Mouse (Mus musculus) CH12.LX (cell line): Measurements from ENCODE around the gene Hpse2. TPM values are rescaled to one million over a fixed set of nuclear protein-coding genes. Genes with fewer than 3 reads are reported as not detected.

Experiments used
- DNase-seq: peaks from one replicate; pipeline ENCODE4 v3.0.0-alpha.2; 2013; ENCODE audit errors: extremely low read depth
- H3K27ac ChIP-seq: 2 replicates; pipeline ENCODE4 v1.5.1; 2012; ENCODE audit warnings: low read depth, mild to moderate bottlenecking, control low read depth, moderate library complexity; ENCODE audit not compliant: insufficient read depth
- H3K27me3 ChIP-seq: replicated peaks from 2 replicates; pipeline ENCODE3; 2012; ENCODE audit warnings: inconsistent platforms
- H3K36me3 ChIP-seq, 2 experiments: replicated peaks in 1 of 2; 2 replicates each; pipeline versions ENCODE3 to v1.6.1; 2012; ENCODE audit warnings: inconsistent platforms in 1 of 2, low read length in 1 of 2, mild to moderate bottlenecking in 1 of 2, mixed read lengths in 1 of 2, moderate library complexity in 1 of 2; ENCODE audit not compliant: control insufficient read depth in 1 of 2, insufficient read depth in 1 of 2
- H3K4me1 ChIP-seq, 2 experiments: 2 replicates each; pipeline ENCODE4 v1.6.1; 2012; ENCODE audit warnings: inconsistent platforms in 1 of 2, moderate library complexity in 1 of 2; ENCODE audit not compliant: insufficient read depth in 2 of 2, control insufficient read depth in 1 of 2
- H3K4me2 ChIP-seq: 2 replicates; pipeline ENCODE4 v1.6.1; 2012; ENCODE audit warnings: low read depth, mild to moderate bottlenecking, control low read depth; ENCODE audit not compliant: poor library complexity, insufficient read depth, severe bottlenecking
- H3K4me3 ChIP-seq, 3 experiments: fragments of 150-350 bp in 1 of 3; sonication (generic) in 1 of 3; replicated peaks in 1 of 3; 2 replicates each; pipeline versions ENCODE3 to v1.5.1; 2011 to 2012; ENCODE audit warnings: low read depth in 2 of 3, low read length in 2 of 3, mild to moderate bottlenecking in 2 of 3, moderate library complexity in 2 of 3, control low read depth in 1 of 3, improper control_type of control experiment in 1 of 3, inconsistent platforms in 1 of 3, mixed read lengths in 1 of 3; ENCODE audit not compliant: poor library complexity in 1 of 3
- H3K79me2 ChIP-seq: replicated peaks from 2 replicates; pipeline ENCODE4 v1.6.1; 2012; ENCODE audit warnings: mild to moderate bottlenecking, moderate library complexity; ENCODE audit not compliant: control insufficient read depth, poor library complexity, insufficient read depth, severe bottlenecking; ENCODE audit errors: extremely low read depth
- H3K9ac ChIP-seq: 2 replicates; pipeline ENCODE4 v1.6.1; 2012; ENCODE audit warnings: low read depth, mild to moderate bottlenecking, control low read depth, moderate library complexity; ENCODE audit not compliant: insufficient read depth
- H3K9me3 ChIP-seq: replicated peaks from 2 replicates; pipeline ENCODE3; 2012; ENCODE audit warnings: low read length, inconsistent platforms, mixed read lengths
- BHLHE40 ChIP-seq: IDR thresholded peaks from 2 replicates; pipeline ENCODE4 v1.6.1; 2011; ENCODE audit warnings: mild to moderate bottlenecking, low read depth, low read length, improper control_type of control experiment
- CHD2 ChIP-seq: IDR thresholded peaks from 2 replicates; pipeline ENCODE4 v1.6.1; 2011; ENCODE audit warnings: low read length, improper control_type of control experiment
- CTCF ChIP-seq, 2 experiments: IDR thresholded peaks in 1 of 2; conservative IDR thresholded peaks in 1 of 2; 2 replicates each; pipeline ENCODE4 v1.5.1; 2011 to 2012; ENCODE audit warnings: low read depth in 2 of 2, low read length in 2 of 2, improper control_type of control experiment in 1 of 2, inconsistent platforms in 1 of 2, mild to moderate bottlenecking in 1 of 2, moderate library complexity in 1 of 2
- ELF1 ChIP-seq: IDR thresholded peaks from 2 replicates; pipeline ENCODE4 v1.6.1; 2014; ENCODE audit warnings: low read depth, mild to moderate bottlenecking, inconsistent platforms, low read length, improper control_type of control experiment
- EP300 ChIP-seq: IDR thresholded peaks from 2 replicates; pipeline ENCODE4 v1.6.1; 2011; ENCODE audit warnings: low read length, improper control_type of control experiment
- ETS1 ChIP-seq: conservative IDR thresholded peaks from 2 replicates; pipeline ENCODE4 v1.6.1; 2012; ENCODE audit warnings: low read depth, mild to moderate bottlenecking, inconsistent platforms, low read length, improper control_type of control experiment, moderate library complexity
- GABPA ChIP-seq: IDR thresholded peaks from 2 replicates; pipeline ENCODE4 v1.6.1; 2012; ENCODE audit warnings: low read depth, low read length, improper control_type of control experiment, inconsistent platforms; ENCODE audit not compliant: insufficient replicate concordance
- IRF4 ChIP-seq: IDR thresholded peaks from 2 replicates; pipeline ENCODE4 v1.6.1; 2014; ENCODE audit warnings: low read depth, mild to moderate bottlenecking, inconsistent platforms, low read length, improper control_type of control experiment
- JUN ChIP-seq: IDR thresholded peaks from 2 replicates; pipeline ENCODE4 v1.6.1; 2011; ENCODE audit warnings: low read depth, mild to moderate bottlenecking, low read length, improper control_type of control experiment, moderate library complexity; ENCODE audit not compliant: insufficient read depth
- MAFK ChIP-seq: IDR thresholded peaks from 2 replicates; pipeline ENCODE4 v1.6.1; 2011; ENCODE audit warnings: low read length, improper control_type of control experiment; ENCODE audit not compliant: insufficient replicate concordance
- MAX ChIP-seq: IDR thresholded peaks from 2 replicates; pipeline ENCODE4 v1.6.1; 2011; ENCODE audit warnings: low read length, improper control_type of control experiment
- MAZ ChIP-seq: IDR thresholded peaks from 2 replicates; pipeline ENCODE4 v1.6.1; 2012; ENCODE audit warnings: low read depth, mild to moderate bottlenecking, inconsistent platforms, low read length, improper control_type of control experiment, moderate library complexity
- MEF2A ChIP-seq: IDR thresholded peaks from 2 replicates; pipeline ENCODE4 v1.6.1; 2014; ENCODE audit warnings: low read depth, mild to moderate bottlenecking, inconsistent platforms, low read length, improper control_type of control experiment, borderline replicate concordance
- MYC ChIP-seq: IDR thresholded peaks from 2 replicates; pipeline ENCODE4 v1.6.1; 2011; ENCODE audit warnings: low read depth, mild to moderate bottlenecking, improper control_type of control experiment, low read length
- NRF1 ChIP-seq: IDR thresholded peaks from 2 replicates; pipeline ENCODE4 v1.6.1; 2014; ENCODE audit warnings: low read depth, mild to moderate bottlenecking, inconsistent platforms, low read length, improper control_type of control experiment, moderate library complexity
- POLR2A ChIP-seq: IDR thresholded peaks from 2 replicates; pipeline ENCODE4 v1.6.1; 2011; ENCODE audit warnings: low read depth, mild to moderate bottlenecking, improper control_type of control experiment, low read length
- POLR2AphosphoS2 ChIP-seq: IDR thresholded peaks from 2 replicates; pipeline ENCODE4 v1.6.1; 2011; ENCODE audit warnings: low read depth, low read length, improper control_type of control experiment
- RAD21 ChIP-seq: IDR thresholded peaks from 2 replicates; pipeline ENCODE4 v1.6.1; 2011; ENCODE audit warnings: low read depth, mild to moderate bottlenecking, low read length, improper control_type of control experiment, moderate library complexity
- RCOR1 ChIP-seq: conservative IDR thresholded peaks from 2 replicates; pipeline ENCODE4 v1.6.1; 2012; ENCODE audit warnings: low read depth, mild to moderate bottlenecking, inconsistent platforms, low read length, improper control_type of control experiment
- SIN3A ChIP-seq: IDR thresholded peaks from 2 replicates; pipeline ENCODE4 v1.6.1; 2012; ENCODE audit warnings: low read length, improper control_type of control experiment, inconsistent platforms
- SMC3 ChIP-seq: IDR thresholded peaks from 2 replicates; pipeline ENCODE4 v1.6.1; 2011; ENCODE audit warnings: low read depth, low read length, improper control_type of control experiment
- TBP ChIP-seq: conservative IDR thresholded peaks from 2 replicates; pipeline ENCODE4 v1.6.1; 2011; ENCODE audit warnings: low read depth, low read length, improper control_type of control experiment
- UBTF ChIP-seq: IDR thresholded peaks from 2 replicates; pipeline ENCODE4 v1.6.1; 2012; ENCODE audit warnings: low read depth, mild to moderate bottlenecking, inconsistent platforms, low read length, improper control_type of control experiment, moderate library complexity
- USF1 ChIP-seq: IDR thresholded peaks from 2 replicates; pipeline ENCODE4 v1.6.1; 2014; ENCODE audit warnings: low read depth, mild to moderate bottlenecking, inconsistent platforms, low read length, improper control_type of control experiment
- USF2 ChIP-seq: conservative IDR thresholded peaks from 2 replicates; pipeline ENCODE4 v1.6.1; 2011; ENCODE audit warnings: low read depth, low read length, improper control_type of control experiment
- ZC3H11A ChIP-seq: IDR thresholded peaks from 2 replicates; pipeline ENCODE4 v1.6.1; 2012; ENCODE audit warnings: low read depth, mild to moderate bottlenecking, inconsistent platforms, low read length, improper control_type of control experiment
- ZKSCAN1 ChIP-seq: IDR thresholded peaks from 2 replicates; pipeline ENCODE4 v1.6.1; 2012; ENCODE audit warnings: low read depth, inconsistent platforms, low read length, improper control_type of control experiment, borderline replicate concordance
- ZNF384 ChIP-seq: IDR thresholded peaks from 2 replicates; pipeline ENCODE4 v1.6.1; 2012; ENCODE audit warnings: low read depth, low read length, improper control_type of control experiment, inconsistent platforms
- dilution Hi-C: fragments of 300-500 bp; cut with MboI; formaldehyde crosslinking; loops from 2 replicates; pipeline ENCODE4 v1.14.3; 2020; ENCODE audit warnings: low sequenced_read_pairs; ENCODE audit not compliant: extremely low pct_unique_long_range_greater_than_20kb, extremely low pct_ligation_motif_present
- in situ Hi-C: fragments of 300-500 bp; cut with MboI; formaldehyde crosslinking; loops from 3 replicates; pipeline ENCODE4 v1.14.3; 2019; ENCODE audit warnings: low sequenced_read_pairs, low pct_ligation_motif_present, low pct_unique_long_range_greater_than_20kb, mixed read lengths
- polyA plus RNA-seq: library from polyadenylated mRNA; unstranded; fragments of >175 nt; gene quantifications from 2 replicates; pipeline ENCODE4 v1.2.1, GENCODE M21; 2012; ENCODE audit warnings: low read depth; ENCODE audit not compliant: insufficient read length
- total RNA-seq, 2 experiments: library from RNA; depleted of rRNA; stranded (reverse); fragments of 300-350 nt in 1 of 2; fragments of >200 nt in 1 of 2; gene quantifications; 2 replicates each; pipeline ENCODE4 v1.2.3; 2012 to 2014

The Hpse2 gene
- total and polyA plus RNA-seq, 3 experiments: not detected

DNA sequence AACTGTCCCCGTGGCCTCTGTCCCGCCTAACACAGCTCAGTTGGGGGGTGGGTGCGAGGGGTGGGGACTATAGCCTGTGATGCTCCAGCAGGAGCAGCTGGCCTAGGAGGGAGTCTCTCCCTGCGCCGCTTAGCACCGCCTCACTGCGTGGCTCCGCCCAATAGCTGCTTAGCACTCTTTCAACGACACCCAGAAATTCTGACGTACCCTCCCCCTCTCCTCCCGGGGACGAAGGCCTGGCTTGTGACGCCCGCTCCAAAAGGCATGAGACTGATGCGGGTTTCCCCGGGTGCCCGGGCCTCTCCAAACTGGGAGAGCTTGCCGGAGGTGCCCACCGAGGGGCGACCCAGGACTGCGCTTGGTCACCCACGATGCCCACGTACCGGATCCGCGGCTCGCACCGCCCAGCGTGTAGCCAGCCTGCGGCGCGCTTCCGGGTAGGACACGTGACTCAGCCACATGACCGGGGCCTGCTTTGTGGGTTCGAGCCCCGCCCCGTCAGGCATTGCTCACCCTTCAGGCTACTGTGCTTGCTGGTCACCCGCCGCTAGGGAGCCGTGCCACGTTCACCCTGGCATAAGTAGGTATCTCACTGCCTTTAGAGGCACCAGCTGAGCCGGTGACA, 608.5 kb downstream of the Hpse2 start, which contains the start of gene Hps1 (continued):
- TF ChIP-seq GABPA (no peak), USF1 (peak; percentile 98), ZNF384 (no peak), JUN (no peak), UBTF (no peak), POLR2A (peak; percentile 87), CTCF (conservative IDR thresholded peaks at IDR 0.05 in 1 of 2, IDR thresholded peaks at IDR 0.05 in 1 of 2; ENCODE audit: low read depth in 2 of 2, low read length in 2 of 2) (no peak; a peak in 1 of 4 replicates)
- TF ChIP-seq, all 38 proteins: peak for 17

GRCm38 (mm10) chr19:42777801-42778200, 610.4 kb downstream of the Hpse2 start:
- in situ Hi-C loops (no loop called here), dilution Hi-C loops (no loop called here)
- H3K4me2 ChIP-seq: no peak overlapping the region
- peak; percentile 33 for DNase-seq
- H3K27ac ChIP-seq: no peak overlapping the region
- H3K79me2 ChIP-seq: no peaks in the 10 kb centered on the region
- H3K9ac ChIP-seq: no peak overlapping the region
- H3K9me3 ChIP-seq: no peaks in the 10 kb centered on the region
- no peak overlapping the region for H3K4me3 ChIP-seq
- no peaks in the 10 kb centered on the region for H3K27me3 ChIP-seq
- TF ChIP-seq RAD21 (peak; percentile 15), NRF1 (no peak), CTCF (conservative IDR thresholded peaks at IDR 0.05 in 1 of 2, IDR thresholded peaks at IDR 0.05 in 1 of 2; ENCODE audit: low read depth in 2 of 2, low read length in 2 of 2) (peak; percentile 57 to 59), SMC3 (peak; percentile 15; the same call in 1 of the 2 replicates), POLR2A (no peak)
- H3K4me1 ChIP-seq: peaks cover 7 to 19% of the 10 kb centered on the region in 2 experiments
- H3K36me3 ChIP-seq: peaks cover 3 to 37% of the 10 kb centered on the region in 2 experiments

DNA sequence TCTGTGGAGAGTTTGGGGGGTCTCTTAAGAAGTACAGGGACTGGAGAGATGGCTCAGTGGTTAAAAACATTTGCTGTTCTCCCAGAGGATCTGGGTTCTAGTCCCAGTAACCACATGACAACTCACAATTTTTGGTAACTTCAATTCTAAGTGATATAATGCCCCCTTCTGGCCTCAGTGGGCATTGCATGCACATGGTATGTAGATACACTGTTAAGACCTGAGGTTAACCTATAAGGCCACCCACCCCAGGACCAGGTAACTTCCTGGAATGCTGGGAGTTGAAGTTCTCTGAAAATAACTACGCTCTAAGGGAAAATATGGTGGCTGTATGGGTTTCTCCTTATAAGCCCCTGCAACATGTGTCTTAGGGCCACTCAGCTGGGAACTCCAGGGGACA, 611.3 kb downstream of the Hpse2 start:
- peaks cover 3 to 40% of the 10 kb centered on the region in 2 experiments for H3K36me3 ChIP-seq
- no peak overlapping the region for H3K27ac ChIP-seq
- TF ChIP-seq ELF1 (no peak), USF2 (no peak), EP300 (no peak), RCOR1 (no peak), BHLHE40 (no peak), IRF4 (no peak), TBP (no peak), MAX (0 out of 2 replicates have a peak, but pooled peaks have one; percentile 33), MAFK (no peak), CHD2 (no peak), ETS1 (no peak), POLR2A (no peak), GABPA (no peak), USF1 (no peak), SMC3 (peak; percentile 44), RAD21 (peak; percentile 63), MYC (peak; percentile 67; the same call in 1 of the 2 replicates), ZKSCAN1 (no peak), MAZ (no peak), MEF2A (no peak), ZNF384 (no peak), CTCF (conservative IDR thresholded peaks at IDR 0.05 in 1 of 2, IDR thresholded peaks at IDR 0.05 in 1 of 2; ENCODE audit: low read depth in 2 of 2, low read length in 2 of 2) (peak; percentile 64 to 66), NRF1 (no peak), ZC3H11A (no peak), SIN3A (no peak), UBTF (no peak), POLR2AphosphoS2 (no peak)

More for the DNA sequence above, 611.3 kb downstream of the Hpse2 start:
- H3K4me2 ChIP-seq: no peak overlapping the region
- H3K79me2 ChIP-seq: no peaks in the 10 kb centered on the region
- dilution Hi-C loops: no loop called here
- in situ Hi-C loops: no loop called here
- no peak overlapping the region for H3K4me3 ChIP-seq
- peaks cover 7 to 19% of the 10 kb centered on the region in 2 experiments for H3K4me1 ChIP-seq
- H3K9me3 ChIP-seq: no peaks in the 10 kb centered on the region
- H3K27me3 ChIP-seq: no peaks in the 10 kb centered on the region
- DNase-seq: peak; percentile 44
- H3K9ac ChIP-seq: no peak overlapping the region
